ENCODE assay signal across 26 mouse cellular contexts in the genomic region with DNA sequence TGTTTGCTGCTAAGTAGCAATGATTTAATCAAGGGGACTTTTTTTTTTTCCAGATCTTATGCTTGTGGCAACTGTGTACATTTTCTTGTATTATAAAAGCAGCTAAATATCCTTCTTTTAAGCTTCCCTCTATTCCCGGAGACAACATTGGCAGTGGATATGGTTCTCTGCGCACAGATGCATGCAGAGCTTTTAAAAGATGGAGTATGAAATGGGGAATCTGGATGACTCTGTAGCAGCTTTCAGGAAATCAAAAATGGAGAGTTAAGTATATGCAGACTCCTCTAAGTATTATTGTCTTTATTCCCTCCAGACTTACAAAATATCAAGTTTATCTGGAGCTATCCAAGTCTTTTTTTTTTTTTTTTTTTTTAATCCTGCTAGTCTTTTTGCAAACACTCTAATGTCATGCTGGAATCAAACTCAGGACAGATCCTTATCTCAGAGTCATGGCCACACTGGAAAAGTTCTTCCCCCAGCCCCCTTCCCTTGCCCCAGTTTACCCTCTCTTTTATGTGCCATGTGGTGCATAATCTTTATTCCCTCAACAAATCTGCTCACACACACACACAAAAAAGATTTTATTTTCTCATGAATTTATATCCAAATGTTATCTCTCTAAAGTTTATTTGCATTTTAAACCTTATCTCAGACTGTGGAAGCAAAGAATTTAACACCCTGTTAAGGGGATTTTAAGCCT.
"Had no signal": no experiment of that assay in that cellular context is flagged by ENCODE, and none has a peak within 500 bp of the region (broad histone marks: within the 10 kb centered on the region; RNA-seq: fewer than 3 reads in every experiment).

No protein-coding gene starts in this region.

- H3K9me3 ChIP-seq: heart, embryonic 10.5 days; heart, embryonic 12.5 days; hindbrain, embryonic 10.5 days; hindbrain, embryonic 12.5 days; intestine, embryonic 15.5 days; limb, embryonic 10.5 days; limb, embryonic 12.5 days; liver, embryonic 13.5 days; liver, embryonic 15.5 days had no signal

- H3K4me3 ChIP-seq: heart, embryonic 10.5 days; heart, embryonic 12.5 days; hindbrain, embryonic 10.5 days; hindbrain, embryonic 12.5 days; intestine, embryonic 15.5 days; left cerebral cortex, adult 2 months; limb, embryonic 10.5 days; limb, embryonic 12.5 days; liver, embryonic 13.5 days; liver, embryonic 15.5 days had no signal

- H3K36me3 ChIP-seq: heart, embryonic 10.5 days; heart, embryonic 12.5 days; hindbrain, embryonic 10.5 days; hindbrain, embryonic 12.5 days; intestine, embryonic 15.5 days; limb, embryonic 10.5 days; limb, embryonic 12.5 days; liver, embryonic 13.5 days; liver, embryonic 15.5 days had no signal

- H3K4me1 ChIP-seq: heart, embryonic 10.5 days; heart, embryonic 12.5 days; hindbrain, embryonic 10.5 days; hindbrain, embryonic 12.5 days; intestine, embryonic 15.5 days; limb, embryonic 10.5 days; limb, embryonic 12.5 days; liver, embryonic 13.5 days; liver, embryonic 15.5 days had no signal

- H3K9ac ChIP-seq: heart, embryonic 12.5 days; hindbrain, embryonic 12.5 days; hindbrain, embryonic 14.5 days; intestine, embryonic 15.5 days; limb, embryonic 12.5 days; liver, embryonic 13.5 days; liver, embryonic 15.5 days; liver, postnatal 0 days had no signal

- ATAC-seq: hindbrain, embryonic 16.5 days; inflammation-experienced regulatory T-cells, adult 6 months; intestine, embryonic 15.5 days; intestine, postnatal 0 days; liver, postnatal 0 days had no signal

- H3K4me2 ChIP-seq: heart, embryonic 12.5 days; hindbrain, embryonic 12.5 days; hindbrain, embryonic 14.5 days; intestine, embryonic 15.5 days; limb, embryonic 12.5 days; liver, embryonic 11.5 days; liver, embryonic 13.5 days; liver, embryonic 15.5 days had no signal

- H3K27ac ChIP-seq: heart, embryonic 10.5 days; hindbrain, embryonic 10.5 days; hindbrain, embryonic 12.5 days; hindbrain, embryonic 14.5 days; intestine, embryonic 15.5 days; left cerebral cortex, adult 2 months; limb, embryonic 10.5 days; limb, embryonic 12.5 days; liver, embryonic 13.5 days; liver, embryonic 15.5 days had no signal

- H3K27me3 ChIP-seq: heart, embryonic 12.5 days; hindbrain, embryonic 12.5 days; intestine, embryonic 15.5 days; limb, embryonic 12.5 days; liver, embryonic 13.5 days; liver, embryonic 15.5 days had no signal

- DNase-seq: gastrocnemius, postnatal 14 days; heart, adult 18-20 months; heart, postnatal 10 days; heart, postnatal 4 days; kidney, adult 18-20 months; kidney, adult 8-10 months; kidney, postnatal 10 days; kidney, postnatal 25 days; kidney, postnatal 4 days; liver; liver, embryonic 13.5 days; liver, postnatal 0 days had no signal
